Mouse (Mus musculus): Measurements from ENCODE around the gene Map3k21.

DNA sequence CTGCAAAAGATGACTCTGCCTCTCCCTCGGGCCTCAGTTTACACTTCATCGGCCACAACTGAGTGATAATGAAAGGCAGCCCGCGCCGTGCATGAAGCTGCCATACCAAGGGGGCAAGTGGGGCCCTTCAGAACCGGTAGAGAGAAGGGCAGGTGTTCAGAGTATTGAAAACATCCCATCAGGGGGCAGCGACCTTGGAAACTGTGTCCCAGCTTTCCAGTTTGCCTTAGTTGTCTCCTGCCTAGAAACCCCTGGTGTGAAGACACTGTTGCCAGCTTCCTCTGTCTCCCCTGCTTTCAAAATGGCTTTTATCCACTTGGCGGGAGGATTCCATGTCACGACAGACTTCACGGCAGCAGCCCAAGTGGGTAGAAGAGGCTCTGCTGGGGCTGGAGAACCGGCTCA, 53.6 kb downstream of the Map3k21 start:
- no peak for TF ChIP-seq CTCF (conservative IDR thresholded peaks at IDR 0.05; ENCODE audit: insufficient read depth, insufficient read length, low read depth, low read length)
- TF ChIP-seq POLR2A (IDR thresholded peaks at IDR 0.05; ENCODE audit: low read depth, low read length) = no peak
